Mouse (Mus musculus) cerebellum, adult 11-12 months (tissue): ENCODE measurements around the gene Esp18.

ENCODE experiments used
- DNase-seq: peaks from one replicate; pipeline ENCODE4 v3.0.0; 2022

Gene Esp18

GRCm38 (mm10) chr17:39406059-39406458, at the start of gene Esp18:
Esp18 (plus strand) TSS chr17:39406359.
- DNase-seq, result no peak

DNA sequence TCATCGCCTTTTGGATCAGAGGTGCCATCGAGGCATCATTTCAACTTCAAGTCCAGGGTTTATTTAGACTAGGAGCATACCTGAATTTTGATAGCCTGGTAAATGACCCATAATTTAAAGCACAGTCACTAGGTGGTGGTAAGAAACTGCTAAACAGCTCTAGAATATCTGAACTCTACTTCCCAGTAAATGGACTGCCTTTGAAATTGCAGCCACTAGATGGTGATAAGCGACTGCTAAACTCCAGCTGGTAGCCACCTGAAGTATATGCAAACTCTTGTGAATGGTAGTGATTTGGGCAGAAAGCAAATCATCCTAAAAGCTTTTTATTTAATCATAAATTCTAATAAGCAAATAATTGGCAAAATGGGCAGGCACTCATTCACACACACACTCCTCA, 42.8 kb upstream of the Esp18 start:
- no peak for DNase-seq
